Mouse (Mus musculus) cerebellum, adult 9-11 months (tissue): ENCODE data around the gene Vps72.
"Not testable (repeated sequence)": the region's sequence is repeated elsewhere in the genome, so short reads cannot be mapped to it uniquely, and the experiment has no call there.

Experiments used
- DNase-seq: peaks from one replicate; pipeline ENCODE4 v3.0.0; 2022

Gene Vps72

GRCm38 (mm10) chr3:95110911-95111726, at the start of gene Vps72:
Vps72 (plus strand) TSS chr3:95111022.
- DNase-seq = peak; percentile 87

GRCm38 (mm10) chr3:95063741-95064140, 47.1 kb upstream of the Vps72 start:
- no peak for DNase-seq

- no peak for DNase-seq
These were observed 45.3 kb upstream of the Vps72 start for GRCm38 (mm10) chr3:95065553-95065952.

- no peak for DNase-seq
These were observed 44.7 kb upstream of the Vps72 start for GRCm38 (mm10) chr3:95066095-95066494.

- no peak for DNase-seq
These were observed 44.3 kb upstream of the Vps72 start for GRCm38 (mm10) chr3:95066570-95066969.

GRCm38 (mm10) chr3:95071606-95072005, 39.2 kb upstream of the Vps72 start:
- DNase-seq = no peak

GRCm38 (mm10) chr3:95088071-95088470, 22.8 kb upstream of the Vps72 start:
- DNase-seq = no peak

- DNase-seq = no peak
These were observed 10.0 kb upstream of the Vps72 start for GRCm38 (mm10) chr3:95100854-95101253.

GRCm38 (mm10) chr3:95105121-95105520, 5.7 kb upstream of the Vps72 start:
- DNase-seq = no peak

- DNase-seq = no peak
These were observed 5.1 kb upstream of the Vps72 start for GRCm38 (mm10) chr3:95105586-95106337.

- DNase-seq = peak; percentile 98
These were observed 4.3 kb upstream of the Vps72 start, which contains the start of gene Pip5k1a for GRCm38 (mm10) chr3:95106338-95107117. Pip5k1a (minus strand) TSS chr3:95106930.

GRCm38 (mm10) chr3:95107308-95107707, 3.5 kb upstream of the Vps72 start:
- not testable (repeated sequence) for DNase-seq

- DNase-seq = no peak
These were observed 2.9 kb upstream of the Vps72 start for GRCm38 (mm10) chr3:95107898-95108297.

- DNase-seq = no peak
These were observed 1.9 kb downstream of the Vps72 start for GRCm38 (mm10) chr3:95112760-95113159.

GRCm38 (mm10) chr3:95117751-95118150, 6.9 kb downstream of the Vps72 start:
- DNase-seq = no peak

- no peak for DNase-seq
These were observed 10.8 kb downstream of the Vps72 start for GRCm38 (mm10) chr3:95121580-95121979.

GRCm38 (mm10) chr3:95124246-95124645, 13.4 kb downstream of the Vps72 start, which contains the start of gene Tmod4:
Tmod4 (plus strand) TSS chr3:95124476.
- no peak for DNase-seq

GRCm38 (mm10) chr3:95124972-95125371, 14.2 kb downstream of the Vps72 start:
- DNase-seq = no peak

GRCm38 (mm10) chr3:95129226-95129651, 18.4 kb downstream of the Vps72 start:
- DNase-seq = peak; percentile 82

GRCm38 (mm10) chr3:95130081-95130480, 19.3 kb downstream of the Vps72 start:
- no peak for DNase-seq

GRCm38 (mm10) chr3:95132389-95132788, 21.6 kb downstream of the Vps72 start:
- not testable (repeated sequence) for DNase-seq

- DNase-seq = no peak
These were observed 22.4 kb downstream of the Vps72 start for GRCm38 (mm10) chr3:95133176-95133575.

GRCm38 (mm10) chr3:95133680-95134101, 22.9 kb downstream of the Vps72 start, which contains the start of the genes Scnm1 and Lysmd1:
Scnm1 (minus strand) TSS chr3:95134011.
Lysmd1 (plus strand) TSS chr3:95134088.
- peak; percentile 96 for DNase-seq
